Mouse (Mus musculus) liver, embryonic 11.5 days (tissue): ENCODE results near the gene Mt2. TPM values are rescaled to one million over a fixed set of nuclear protein-coding genes. Genes with fewer than 3 reads are reported as not detected.
"Not testable (repeated sequence)": the region's sequence is repeated elsewhere in the genome, so short reads cannot be mapped to it uniquely, and the experiment has no call there.

Experiments
- ATAC-seq: fragments of 200-750 bp; cut with Nextera tagmentation; replicated peaks from 2 replicates; pipeline ENCODE4 v1.8.0; 2017; ENCODE audit warnings: moderate number of reproducible peaks, mild to moderate bottlenecking, moderate TSS enrichment, moderate library complexity; ENCODE audit not compliant: low FRiP score
- DNase-seq: peaks from one replicate; pipeline ENCODE4 v3.0.0-alpha.2; 2017; ENCODE audit warnings: low spot score
- H3K27ac ChIP-seq: fragments of 300-500 bp; sonication (generic); 2 replicates; pipeline ENCODE4 v1.5.1; 2014; ENCODE audit warnings: mild to moderate bottlenecking, low read depth, low read length, control low read depth
- H3K27me3 ChIP-seq: fragments of 300-500 bp; sonication (generic); replicated peaks from 2 replicates; pipeline ENCODE4 v1.6.1; 2014; ENCODE audit warnings: low read length, mixed read lengths; ENCODE audit not compliant: control insufficient read depth, insufficient read depth
- H3K36me3 ChIP-seq: fragments of 300-500 bp; sonication (generic); 2 replicates; pipeline ENCODE4 v1.6.1; 2014; ENCODE audit warnings: mild to moderate bottlenecking, low read length, moderate library complexity, mixed read lengths; ENCODE audit not compliant: control insufficient read depth, insufficient read depth
- H3K4me1 ChIP-seq: fragments of 300-500 bp; sonication (generic); replicated peaks from 2 replicates; pipeline ENCODE4 v1.6.1; 2014; ENCODE audit warnings: low read length, mixed read lengths; ENCODE audit not compliant: control insufficient read depth, insufficient read depth
- H3K4me2 ChIP-seq: fragments of 300-500 bp; sonication (generic); 2 replicates; pipeline ENCODE4 v1.6.1; 2014; ENCODE audit warnings: mild to moderate bottlenecking, control low read depth, moderate library complexity
- H3K4me3 ChIP-seq: fragments of 300-500 bp; sonication (generic); 2 replicates; pipeline ENCODE4 v1.5.1; 2014; ENCODE audit warnings: low read depth, low read length, control low read depth
- H3K9ac ChIP-seq: fragments of 300-500 bp; sonication (generic); 2 replicates; pipeline ENCODE4 v1.6.1; 2014; ENCODE audit warnings: low read depth, low read length, control low read depth
- H3K9me3 ChIP-seq: fragments of 300-500 bp; sonication (generic); 2 replicates; pipeline ENCODE4 v1.6.1; 2016; ENCODE audit warnings: low read length, inconsistent platforms, mixed read lengths; ENCODE audit not compliant: control insufficient read depth
- WGBS: fragments of 180-500 bp; shearing (Covaris S2); extraction: QIAGEN DNeasy Blood & Tissue Kit; methylation state at CpG from one replicate; pipeline ENCODE4 v1.1.7; 2014; 5-methylcytosine and 5-hydroxymethylcytosine counted together
- polyA plus RNA-seq: library from polyadenylated mRNA; unstranded; fragments of >200 nt; fragmentation: Nextera tagmentation; extraction: Ambion mirVana; gene quantifications from 2 replicates; pipeline ENCODE4 v1.2.1, GENCODE M21; 2014

The Mt2 gene
- polyA plus RNA-seq, 1 experiment from 2014 or later = 795 TPM

DNA sequence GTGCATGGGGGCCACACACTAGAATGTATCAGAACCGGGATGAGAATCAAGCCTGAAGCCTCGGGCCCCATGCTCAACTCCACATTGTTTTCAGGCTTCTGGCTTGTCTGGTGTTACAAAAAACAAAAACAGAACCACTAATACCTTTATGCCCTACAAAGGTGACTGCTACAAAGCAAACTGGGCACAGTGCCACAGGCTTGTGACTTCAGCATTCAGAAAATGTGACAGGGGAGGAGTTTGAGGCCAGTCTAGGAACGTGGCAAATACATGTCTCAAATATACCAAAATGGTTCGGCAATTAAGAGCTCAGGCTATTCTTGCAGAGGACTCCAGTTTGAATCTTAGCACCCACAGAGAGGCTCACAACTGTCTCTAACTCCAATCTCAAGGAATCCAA is 16.4 kb upstream of the Mt2 start:
- Histone ChIP-seq H3K4me2 (no peak overlapping the region), H3K27ac (no peak overlapping the region), H3K9ac (no peak overlapping the region), H3K4me3 (no peak overlapping the region), H3K27me3 (peaks cover 23% of the 10 kb centered on the region), H3K4me1 (peaks cover 6% of the 10 kb centered on the region; the same call in 1 of the 2 replicates), H3K36me3 (no peaks in the 10 kb centered on the region), H3K9me3 (no peaks in the 10 kb centered on the region)
- 71% methylated on average over 4 of the region's 4 CpGs for WGBS
- DNase-seq = no peak
- ATAC-seq = no peak

DNA sequence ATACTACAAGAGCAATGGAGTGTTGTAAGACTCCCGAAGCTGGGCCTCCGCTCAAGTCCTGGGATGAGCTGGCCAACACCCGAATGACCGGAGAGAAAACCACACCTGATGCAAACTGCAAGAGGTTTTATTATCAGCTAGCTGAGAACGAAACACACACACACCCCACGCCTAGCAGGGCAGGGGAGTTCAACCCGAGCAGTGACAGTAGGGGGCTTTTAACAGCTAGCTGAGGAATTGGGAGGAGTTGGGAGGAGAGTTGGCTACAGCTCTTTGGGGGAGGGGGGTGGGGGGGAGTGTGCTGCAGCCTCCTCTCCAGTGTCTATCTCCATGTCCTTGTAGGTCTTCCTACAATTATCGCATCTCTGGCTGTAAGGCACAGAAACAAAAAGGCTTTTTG is 6.7 kb upstream of the Mt2 start:
- not testable (repeated sequence) for H3K27ac ChIP-seq, DNase-seq, H3K9ac ChIP-seq, H3K4me3 ChIP-seq, H3K9me3 ChIP-seq, H3K4me2 ChIP-seq, H3K36me3 ChIP-seq, H3K27me3 ChIP-seq, ATAC-seq
- WGBS = 70% methylated on average over 8 of the region's 8 CpGs
- peaks cover 13% of the 10 kb centered on the region for H3K4me1 ChIP-seq

DNA sequence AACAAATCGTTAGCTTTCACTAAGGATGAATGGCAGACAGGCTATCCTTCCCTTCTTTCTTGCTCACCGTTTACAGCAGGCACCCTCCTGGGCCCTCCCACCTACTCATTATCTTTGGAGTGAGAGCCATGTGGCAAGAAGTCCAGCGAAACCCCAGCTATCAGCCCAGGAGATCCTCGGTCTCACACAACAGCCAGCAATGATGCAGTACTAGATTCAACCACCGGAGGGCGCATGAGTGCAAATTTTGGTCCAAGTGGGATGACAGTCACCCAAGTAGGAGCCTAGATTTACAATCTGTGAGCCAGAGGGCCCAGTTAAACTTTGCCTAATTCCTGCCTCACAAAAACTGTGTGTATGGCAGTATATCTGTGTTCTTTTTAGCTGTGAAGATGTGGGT is 5.2 kb upstream of the Mt2 start:
- WGBS = 6% methylated on average over 6 of the region's 6 CpGs
- Histone ChIP-seq H3K9me3 (no peaks in the 10 kb centered on the region), H3K4me1 (peaks cover 26% of the 10 kb centered on the region), H3K27me3 (peaks cover 9% of the 10 kb centered on the region), H3K4me2 (no peak overlapping the region), H3K27ac (no peak overlapping the region), H3K36me3 (no peaks in the 10 kb centered on the region), H3K9ac (no peak overlapping the region), H3K4me3 (no peak overlapping the region)
- ATAC-seq (no peak), DNase-seq (peak; percentile 82)

DNA sequence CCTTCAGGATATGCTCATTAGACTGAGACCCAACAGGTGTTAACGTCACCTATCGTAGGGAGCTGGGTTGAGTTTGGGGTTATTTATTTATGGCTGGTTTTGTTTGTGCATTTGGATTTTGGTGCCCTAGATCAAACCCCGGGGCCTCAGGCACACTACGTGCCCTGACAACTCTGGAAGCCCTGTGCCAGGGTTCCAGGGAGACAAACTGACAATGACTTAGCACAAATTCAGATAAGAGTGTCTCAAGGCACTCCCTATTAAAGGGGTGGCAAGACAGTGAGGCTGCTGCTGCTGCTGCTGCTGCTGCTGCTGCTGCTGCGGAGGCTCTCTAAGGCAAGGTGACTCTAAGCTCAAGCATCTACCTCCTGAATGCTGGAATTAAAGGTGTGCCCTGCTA is 2.9 kb upstream of the Mt2 start:
- 57% methylated on average over 5 of the region's 5 CpGs for WGBS
- no peak for DNase-seq

DNA sequence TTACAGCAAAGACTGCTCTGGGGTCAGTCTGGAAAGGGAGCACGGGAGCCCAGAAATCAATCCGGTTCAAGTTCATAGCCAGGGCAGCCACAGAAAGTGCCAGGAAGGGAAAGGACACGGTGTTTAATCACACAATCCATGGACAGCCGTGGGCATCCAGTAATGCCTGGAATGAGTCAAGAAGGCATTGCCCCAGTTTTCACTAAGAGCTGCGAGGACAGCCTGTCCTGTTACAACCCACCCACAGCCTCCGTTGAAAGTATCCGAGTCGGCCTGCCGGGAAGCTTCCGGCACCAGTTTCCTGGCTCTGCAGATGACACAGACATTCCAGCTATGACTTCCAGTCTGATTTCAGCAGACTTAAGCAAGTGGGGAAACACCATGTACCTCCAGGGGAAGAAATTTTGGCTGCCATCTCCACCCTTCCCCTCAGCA is 1.1 kb upstream of the Mt2 start:
- DNase-seq (no peak), ATAC-seq (no peak)
- Histone ChIP-seq H3K4me1 (peaks cover 26% of the 10 kb centered on the region), H3K9ac (peak overlapping the region; percentile 95), H3K36me3 (no peaks in the 10 kb centered on the region), H3K27ac (peak overlapping the region; percentile 92), H3K9me3 (no peaks in the 10 kb centered on the region), H3K4me2 (peak overlapping the region; percentile 93), H3K27me3 (peaks cover 24% of the 10 kb centered on the region), H3K4me3 (peak overlapping the region; percentile 74)
- 48% methylated on average over 10 of the region's 10 CpGs for WGBS

More for the DNA sequence above, 2.9 kb upstream of the Mt2 start:
- peaks cover 26% of the 10 kb centered on the region for H3K4me1 ChIP-seq
- no peak overlapping the region for H3K4me3 ChIP-seq
- no peaks in the 10 kb centered on the region for H3K36me3 ChIP-seq
- peak; percentile 42 for ATAC-seq
- peak overlapping the region; percentile 12; the same call in 1 of the 2 replicates for H3K9ac ChIP-seq
- no peaks in the 10 kb centered on the region for H3K9me3 ChIP-seq
- H3K4me2 ChIP-seq = peak overlapping the region; percentile 34
- H3K27me3 ChIP-seq = peaks cover 18% of the 10 kb centered on the region
- peak overlapping the region; percentile 30; the same call in 1 of the 2 replicates for H3K27ac ChIP-seq

DNA sequence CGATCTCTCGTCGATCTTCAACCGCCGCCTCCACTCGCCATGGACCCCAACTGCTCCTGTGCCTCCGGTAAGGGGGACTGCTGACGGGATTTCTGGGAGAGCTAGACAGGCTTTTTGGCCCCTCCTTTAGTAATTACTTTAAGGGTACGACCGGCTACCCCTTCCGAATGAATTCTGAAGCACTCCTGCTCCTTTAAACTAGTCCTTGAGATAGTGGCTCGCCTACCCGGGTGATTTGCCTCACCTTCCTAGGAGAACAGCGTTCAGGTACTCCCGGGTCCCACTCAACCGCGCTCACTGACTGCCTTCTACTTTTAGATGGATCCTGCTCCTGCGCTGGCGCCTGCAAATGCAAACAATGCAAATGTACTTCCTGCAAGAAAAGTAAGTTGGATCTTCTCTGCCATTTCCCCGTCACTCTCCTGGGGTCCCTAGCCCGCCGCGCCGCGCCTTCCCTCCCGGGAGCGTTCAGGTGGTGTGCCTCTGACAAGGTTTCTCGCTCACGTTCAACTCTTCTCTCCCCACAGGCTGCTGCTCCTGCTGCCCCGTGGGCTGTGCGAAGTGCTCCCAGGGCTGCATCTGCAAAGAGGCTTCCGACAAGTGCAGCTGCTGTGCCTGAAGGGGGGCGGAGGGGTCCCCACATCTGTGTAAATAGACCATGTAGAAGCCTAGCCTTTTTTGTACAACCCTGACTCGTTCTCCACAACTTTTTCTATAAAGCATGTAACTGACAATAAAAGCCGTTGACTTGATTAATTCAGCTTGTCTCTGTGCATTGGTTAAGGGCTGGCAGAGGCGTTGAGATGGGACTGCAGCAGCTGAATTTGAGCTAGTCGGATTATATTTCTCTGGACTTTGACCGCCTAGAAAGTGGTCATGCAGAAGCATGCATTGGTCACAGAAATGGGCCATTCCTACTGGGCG is 607 bp downstream of the Mt2 start:
- peak overlapping the region; percentile 93 for H3K4me2 ChIP-seq
- H3K9me3 ChIP-seq = no peaks in the 10 kb centered on the region
- H3K36me3 ChIP-seq = no peaks in the 10 kb centered on the region
- peak overlapping the region; percentile 95 for H3K9ac ChIP-seq
- peak overlapping the region; percentile 74 for H3K4me3 ChIP-seq
- WGBS = 3% methylated on average over 39 of the region's 39 CpGs
- peaks cover 24% of the 10 kb centered on the region for H3K27me3 ChIP-seq
- H3K27ac ChIP-seq = peak overlapping the region; percentile 96
- DNase-seq (peak; percentile 67), ATAC-seq (peak; percentile 18)
- peaks cover 28% of the 10 kb centered on the region for H3K4me1 ChIP-seq

DNA sequence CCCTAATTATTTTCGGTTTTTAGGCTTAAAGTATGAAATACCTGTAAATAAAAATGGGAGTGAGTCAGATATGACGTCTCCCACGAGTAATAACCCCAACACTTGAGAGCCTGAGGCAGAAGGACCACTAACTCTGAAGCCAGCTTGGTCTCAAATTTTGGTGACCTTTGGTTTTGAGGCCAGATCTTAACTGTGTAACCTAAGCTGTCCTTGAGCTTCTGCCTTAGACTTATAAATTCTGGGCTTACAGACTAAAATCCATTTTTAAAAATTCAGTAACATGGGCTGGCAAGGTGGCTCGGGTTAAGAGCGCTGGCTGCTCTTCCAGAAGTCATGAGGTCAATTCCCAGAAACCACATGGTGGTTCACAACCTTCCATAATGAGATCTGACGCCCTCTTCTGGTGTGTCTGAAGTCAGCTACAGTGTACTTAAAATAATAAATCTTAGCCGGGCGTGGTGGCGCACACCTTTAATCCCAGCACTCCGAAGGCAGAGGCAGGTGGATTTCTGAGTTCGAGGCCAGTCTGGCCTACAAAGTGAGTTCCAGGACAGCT is 1.5 kb downstream of the Mt2 start:
- Histone ChIP-seq H3K9ac (peak overlapping the region; percentile 95), H3K9me3 (no peaks in the 10 kb centered on the region), H3K36me3 (no peaks in the 10 kb centered on the region), H3K27me3 (peaks cover 24% of the 10 kb centered on the region), H3K27ac (peak overlapping the region; percentile 96; the same call in 1 of the 2 replicates), H3K4me1 (peaks cover 28% of the 10 kb centered on the region), H3K4me2 (peak overlapping the region; percentile 93), H3K4me3 (peak overlapping the region; percentile 74)
- DNase-seq (no peak), ATAC-seq (no peak)
- WGBS = 49% methylated on average over 11 of the region's 11 CpGs

DNA sequence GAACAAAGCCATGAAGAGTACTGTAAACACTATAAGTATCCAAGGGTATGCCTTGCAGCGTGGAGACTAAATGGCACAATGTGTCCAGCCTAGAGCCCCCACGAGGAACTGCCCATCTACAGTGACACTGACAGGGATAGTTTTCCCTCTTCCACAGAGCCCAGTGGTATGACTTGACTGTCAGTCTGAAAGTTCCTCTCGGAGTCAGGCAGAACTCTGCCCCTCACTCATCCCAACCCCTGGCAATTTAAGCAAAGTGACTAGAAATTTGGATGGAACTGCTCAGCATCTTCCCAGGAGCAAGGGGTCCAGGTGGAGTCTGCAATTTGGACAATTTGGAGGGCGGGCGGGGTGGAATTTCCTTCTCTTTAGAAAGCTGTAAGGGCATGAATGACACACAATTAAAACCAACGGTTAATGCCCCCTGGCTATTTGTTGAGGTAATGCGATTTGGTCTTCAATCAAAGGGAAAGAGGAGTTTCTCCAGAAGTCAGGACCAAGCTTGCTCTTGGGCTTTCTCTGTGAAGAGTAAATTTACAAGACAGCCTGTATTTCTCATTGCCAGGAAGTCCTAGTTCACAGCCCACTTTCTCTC is 2.3 kb downstream of the Mt2 start:
- no peaks in the 10 kb centered on the region for H3K36me3 ChIP-seq
- H3K9ac ChIP-seq = peak overlapping the region; percentile 15
- no peak overlapping the region for H3K27ac ChIP-seq
- peak overlapping the region; percentile 93 for H3K4me2 ChIP-seq
- H3K9me3 ChIP-seq = no peaks in the 10 kb centered on the region
- 40% methylated on average over 7 of the region's 7 CpGs for WGBS
- ATAC-seq = no peak
- H3K4me1 ChIP-seq = peaks cover 21% of the 10 kb centered on the region
- peak overlapping the region; percentile 74; the same call in 1 of the 2 replicates for H3K4me3 ChIP-seq
- H3K27me3 ChIP-seq = peaks cover 24% of the 10 kb centered on the region
- no peak for DNase-seq
